Mouse (Mus musculus): ENCODE data around the gene Cnnm3.

DNA sequence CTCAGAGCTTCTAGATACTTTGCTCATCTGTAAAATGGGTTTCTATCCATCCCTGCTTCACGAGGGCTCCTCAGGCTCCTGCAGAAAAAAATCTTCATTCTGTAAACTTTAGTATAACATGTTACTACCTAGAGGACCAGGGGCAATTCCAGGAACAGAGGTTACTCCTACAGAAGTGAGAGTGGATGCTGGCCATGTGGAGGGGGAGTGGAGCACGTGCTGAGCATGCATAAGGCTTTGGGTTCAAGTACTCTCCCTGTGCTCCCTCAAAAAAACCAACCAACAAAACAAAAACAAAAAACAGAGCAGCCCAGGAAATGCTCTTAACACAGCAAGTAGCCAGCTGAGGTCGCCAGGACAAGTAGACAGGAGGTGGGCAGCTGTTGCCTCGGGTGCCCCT lies 52.0 kb downstream of the Cnnm3 start:
- no peak for TF ChIP-seq POLR2A (IDR thresholded peaks at IDR 0.05; ENCODE audit: low read depth, low read length)
- no peak for TF ChIP-seq CTCF (IDR thresholded peaks at IDR 0.05; ENCODE audit: borderline replicate concordance, insufficient read depth, low read length)
